Mouse (Mus musculus): ENCODE data around the gene Eya2. TPM values are rescaled to one million over a fixed set of nuclear protein-coding genes. Genes with fewer than 3 reads are reported as not detected.
A peak's percentile ranks its signal among the peaks of the same experiment; 100 is the strongest.

Eya2 gene
- polyA plus RNA-seq, 1 experiment: 1.5 TPM

DNA sequence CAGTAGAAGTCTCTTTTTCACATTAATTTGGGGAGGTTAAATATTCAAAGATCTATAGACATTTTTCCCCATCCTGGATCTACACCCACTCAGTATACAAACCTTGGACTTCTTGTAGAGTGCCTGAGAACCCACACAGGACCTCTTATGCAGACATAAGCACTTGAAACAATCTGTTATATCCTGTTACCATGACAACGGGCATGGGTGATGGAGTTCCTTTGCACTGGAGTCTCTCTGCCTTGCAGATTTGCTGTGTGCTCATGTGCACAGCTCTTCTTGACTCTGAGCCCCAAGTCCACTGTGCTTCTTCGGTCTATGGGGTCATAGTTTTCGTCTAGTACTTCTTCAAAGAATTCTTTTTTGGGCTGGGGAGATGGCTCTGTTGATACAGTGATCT lies 96.2 kb downstream of the Eya2 start:
- no peak for DNase-seq (ENCODE audit: low read depth, low spot score)
- WGBS: 79% methylated on average over 3 of the region's 3 CpGs

- peak; percentile 31 for DNase-seq (ENCODE audit: low read depth, low spot score)
- WGBS: 25% methylated on average over 4 of the region's 4 CpGs
Observed at GRCm38 (mm10) chr2:165692944-165693660, 98.3 kb downstream of the Eya2 start.

DNA sequence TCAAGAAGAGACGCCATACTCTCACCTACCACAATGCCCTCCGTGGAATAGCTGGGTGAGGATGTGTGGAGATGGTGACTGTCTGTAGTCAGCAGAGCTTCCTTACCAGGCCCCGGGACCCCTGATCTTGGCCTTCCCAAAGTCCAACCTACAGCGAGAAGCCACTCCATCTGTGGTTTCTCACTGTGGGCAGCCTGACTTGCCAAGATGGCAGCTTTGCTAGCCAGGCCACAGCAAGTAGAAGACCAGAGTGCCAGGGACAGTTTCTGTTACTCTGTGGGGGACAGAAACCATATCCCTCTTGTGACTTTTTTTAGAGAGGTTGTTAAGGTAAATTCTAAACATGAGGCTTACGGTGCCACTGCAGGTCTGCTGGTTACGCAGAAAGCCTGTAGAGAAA lies 99.9 kb downstream of the Eya2 start:
- DNase-seq (ENCODE audit: low read depth, low spot score): no peak
- WGBS: 95% methylated on average over 6 of the region's 6 CpGs

GRCm38 (mm10) chr2:165700252-165700908 lies 105.5 kb downstream of the Eya2 start:
- WGBS: 62% methylated on average over 19 of the region's 19 CpGs
- no peak for DNase-seq (ENCODE audit: low read depth, low spot score)

- no peak for DNase-seq (ENCODE audit: low read depth, low spot score)
- 54% methylated on average over 9 of the region's 9 CpGs for WGBS
Observed at GRCm38 (mm10) chr2:165703033-165703805, 108.4 kb downstream of the Eya2 start.

- DNase-seq (ENCODE audit: low read depth, low spot score): no peak
- 51% methylated on average over 9 of the region's 9 CpGs for WGBS
Observed at GRCm38 (mm10) chr2:165708266-165708665, 113.4 kb downstream of the Eya2 start.

DNA sequence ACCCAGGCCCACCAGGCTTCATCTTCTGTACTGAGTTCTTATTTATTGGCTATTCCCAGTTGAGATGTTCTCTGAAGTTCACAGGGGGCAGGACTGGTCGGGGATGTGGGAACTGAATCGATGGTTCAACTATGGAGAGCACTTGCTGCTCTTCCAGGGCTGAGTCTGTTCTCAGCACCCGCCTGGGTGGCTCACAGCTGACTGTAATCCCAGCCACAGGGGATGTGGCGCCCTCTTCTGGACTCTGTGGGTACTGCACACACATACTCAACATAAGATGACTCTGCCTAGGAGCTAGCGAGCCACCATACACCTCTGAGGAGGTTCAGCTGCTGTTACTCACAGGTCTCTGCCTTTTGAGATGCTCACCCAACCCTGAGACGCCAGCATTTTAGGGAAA lies 121.9 kb downstream of the Eya2 start:
- no peak for DNase-seq (ENCODE audit: low read depth, low spot score)
- WGBS: 89% methylated on average over 6 of the region's 6 CpGs

DNA sequence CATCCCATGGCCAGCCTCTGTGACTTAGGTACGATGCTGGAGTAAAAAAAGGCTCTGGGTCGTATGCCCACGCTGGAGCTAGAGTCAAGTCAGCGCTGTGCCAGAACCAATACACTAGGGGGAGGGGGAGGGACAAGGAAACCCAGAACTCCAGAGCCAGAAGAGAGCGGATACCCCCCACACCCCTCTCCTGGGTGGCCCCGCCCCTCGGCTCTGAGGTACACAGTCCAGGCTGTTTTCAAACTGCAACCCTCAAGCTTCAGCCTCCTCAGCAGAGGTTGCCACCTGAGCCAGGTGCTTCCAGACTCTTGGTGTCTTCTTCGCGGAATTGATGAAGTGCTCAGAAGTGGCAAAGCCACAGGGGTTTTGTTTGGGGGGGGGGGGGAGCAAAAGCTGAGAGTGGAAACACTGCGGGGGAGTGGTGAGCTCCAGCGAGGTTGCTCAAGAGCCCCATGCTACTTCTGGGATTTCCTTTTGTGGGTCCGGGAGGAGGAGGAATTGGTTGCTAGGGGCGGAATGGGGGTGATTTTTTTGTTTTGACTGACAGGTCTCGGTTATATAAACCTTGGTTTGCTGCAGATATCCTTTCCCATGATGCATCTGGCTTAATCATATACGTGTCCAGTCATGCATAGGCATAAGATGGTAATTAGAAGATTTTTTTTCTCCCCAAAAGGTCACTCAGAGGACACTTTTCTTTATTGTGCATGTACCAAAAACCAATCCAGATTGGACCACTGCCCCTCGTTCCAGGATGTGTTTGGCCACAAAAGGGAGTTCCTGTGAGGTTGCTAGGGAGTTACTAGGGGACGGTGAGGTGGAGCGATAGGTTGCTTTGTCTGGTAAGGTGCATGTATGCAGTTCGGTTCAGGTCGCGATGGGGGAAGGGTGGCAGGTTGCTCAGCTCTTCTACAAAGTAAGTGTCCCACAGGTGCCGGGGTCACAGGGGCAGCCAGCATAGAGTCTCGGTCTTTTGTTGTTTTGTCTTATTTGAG lies 122.6 kb downstream of the Eya2 start:
- 77% methylated on average over 23 of the region's 23 CpGs for WGBS
- DNase-seq (ENCODE audit: low read depth, low spot score): no peak

GRCm38 (mm10) chr2:165719382-165719781 lies 124.5 kb downstream of the Eya2 start:
- WGBS: 68% methylated on average over 8 of the region's 8 CpGs

GRCm38 (mm10) chr2:165721941-165722340 lies 127.1 kb downstream of the Eya2 start:
- DNase-seq (ENCODE audit: low read depth, low spot score): no peak
- WGBS: 79% methylated on average over 5 of the region's 5 CpGs

More at GRCm38 (mm10) chr2:165719382-165719781, 124.5 kb downstream of the Eya2 start:
- DNase-seq (ENCODE audit: low read depth, low spot score): no peak

GRCm38 (mm10) chr2:165732552-165733238 lies 137.9 kb downstream of the Eya2 start:
- no peak for DNase-seq (ENCODE audit: low read depth, low spot score)
- 33% methylated on average over 18 of the region's 18 CpGs for WGBS

GRCm38 (mm10) chr2:165733701-165734100 lies 138.9 kb downstream of the Eya2 start:
- DNase-seq (ENCODE audit: low read depth, low spot score): no peak

GRCm38 (mm10) chr2:165736297-165736696 lies 141.5 kb downstream of the Eya2 start:
- DNase-seq (ENCODE audit: low read depth, low spot score): no peak

More at GRCm38 (mm10) chr2:165733701-165734100, 138.9 kb downstream of the Eya2 start:
- WGBS: 78% methylated on average over 8 of the region's 8 CpGs

GRCm38 (mm10) chr2:165740381-165740780 lies 145.5 kb downstream of the Eya2 start:
- no peak for DNase-seq (ENCODE audit: low read depth, low spot score)
- 78% methylated on average over 5 of the region's 5 CpGs for WGBS

More at GRCm38 (mm10) chr2:165736297-165736696, 141.5 kb downstream of the Eya2 start:
- WGBS: 25% methylated on average over 2 of the region's 2 CpGs

- WGBS: 31% methylated on average over 9 of the region's 9 CpGs
Observed at GRCm38 (mm10) chr2:165740982-165741381, 146.2 kb downstream of the Eya2 start.

GRCm38 (mm10) chr2:165741526-165742050 lies 146.8 kb downstream of the Eya2 start:
- DNase-seq (ENCODE audit: low read depth, low spot score): no peak

More at GRCm38 (mm10) chr2:165740982-165741381, 146.2 kb downstream of the Eya2 start:
- DNase-seq (ENCODE audit: low read depth, low spot score): no peak

GRCm38 (mm10) chr2:165742210-165742786 lies 147.5 kb downstream of the Eya2 start:
- 37% methylated on average over 21 of the region's 21 CpGs for WGBS
- DNase-seq (ENCODE audit: low read depth, low spot score): no peak

More at GRCm38 (mm10) chr2:165741526-165742050, 146.8 kb downstream of the Eya2 start:
- 72% methylated on average over 11 of the region's 11 CpGs for WGBS
